Mouse (Mus musculus) heart, adult 2 months (tissue): ENCODE data around the gene Serpinb9b.

Experiments
- CTCF ChIP-seq: fragments of 200-600 bp; IDR thresholded peaks from 2 replicates; pipeline ENCODE4 v1.8.1; 2022; ENCODE audit warnings: antibody characterized with exemption, mild to moderate bottlenecking, moderate library complexity
- POLR2A ChIP-seq: fragments of 200-500 bp; IDR thresholded peaks from 2 replicates; pipeline ENCODE4 v1.6.1; 2011; ENCODE audit warnings: mild to moderate bottlenecking, low read depth, low read length, control low read depth; ENCODE audit not compliant: insufficient read depth

- TF ChIP-seq POLR2A (no peak), CTCF (no peak)
Observed at GRCm38 (mm10) chr13:33001341-33001740, 25.9 kb upstream of the Serpinb9b start.
